Comparison of ENCODE assay signal across 9 mouse cellular contexts in the genomic region with DNA sequence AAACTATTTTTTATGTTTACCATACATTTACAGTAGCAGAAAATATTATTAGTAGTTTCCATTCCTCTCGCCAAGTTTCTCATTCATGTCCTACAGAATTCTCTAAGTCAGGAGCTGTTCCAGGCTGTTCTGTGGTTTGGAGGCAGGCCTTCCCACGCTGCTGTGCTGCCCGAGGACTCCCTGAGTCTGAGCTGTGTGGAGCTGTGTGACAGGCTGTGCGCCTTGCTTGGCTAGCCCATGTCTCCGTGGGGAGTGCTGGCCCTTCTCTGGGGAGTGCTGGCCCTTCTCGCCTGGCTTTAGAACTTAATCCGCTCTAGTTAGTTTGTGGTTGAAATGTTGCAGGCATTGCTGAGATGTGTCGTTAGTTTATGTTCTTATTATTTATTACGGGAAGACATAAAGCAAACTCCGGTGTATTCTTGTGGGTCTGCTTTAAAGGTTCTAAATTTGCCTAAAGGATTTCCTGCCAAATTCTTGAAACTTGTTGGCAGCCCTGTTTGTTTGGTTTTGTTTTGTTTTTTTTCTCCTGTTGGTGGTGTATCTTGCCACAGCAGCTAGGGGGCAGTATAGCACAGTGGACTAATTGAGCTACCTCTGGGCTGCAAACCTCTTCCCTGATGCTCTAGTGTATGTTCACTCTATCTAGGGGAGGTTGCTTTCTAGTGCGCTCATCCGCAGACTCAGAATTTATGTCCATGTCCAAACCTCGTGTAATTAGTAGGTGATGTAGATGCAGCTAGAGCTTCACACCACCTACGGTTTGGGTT. TPM values are rescaled to one million over a fixed set of nuclear protein-coding genes. Genes with fewer than 3 reads are reported as not detected.
DNase-seq lines count a peak whose midpoint lies in the region; ATAC-seq and TF ChIP-seq lines count a peak whose summit lies in the region.
"Had no signal": no experiment of that assay in that cellular context is flagged by ENCODE, and none has a peak within 500 bp of the region (broad histone marks: within the 10 kb centered on the region; RNA-seq: fewer than 3 reads in every experiment).

No protein-coding gene starts in this region.

- H3K4me2 ChIP-seq in hindbrain, embryonic 11.5 days (replicated peaks; ENCODE audit: low read depth, low read length), result no peak overlapping the region
- H3K4me2 ChIP-seq in hindbrain, embryonic 12.5 days (replicated peaks), result no peak overlapping the region
- H3K4me2 ChIP-seq in forebrain, embryonic 14.5 days (ENCODE audit: low read length), result no peak overlapping the region
- no peak overlapping the region for H3K4me2 ChIP-seq in lung, postnatal 0 days (replicated peaks; ENCODE audit: low read depth, low read length)
- H3K4me2 ChIP-seq in stomach, postnatal 0 days (replicated peaks; ENCODE audit: low read depth), result no peak overlapping the region
- H3K4me2 ChIP-seq: limb, embryonic 12.5 days had no signal

- H3K4me1 ChIP-seq in hindbrain, embryonic 11.5 days (replicated peaks; ENCODE audit: control insufficient read depth, insufficient read depth, low read length), result peaks cover 4% of the 10 kb centered on the region; the same call in 1 of the 2 replicates
- peaks cover 35% of the 10 kb centered on the region for H3K4me1 ChIP-seq in hindbrain, embryonic 12.5 days
- H3K4me1 ChIP-seq in bone marrow, adult 2 months (ENCODE audit: control insufficient read depth, insufficient read depth, low read length), result peaks cover 6% of the 10 kb centered on the region
- H3K4me1 ChIP-seq in forebrain, embryonic 14.5 days (ENCODE audit: control insufficient read depth, insufficient read depth, low read length), result peaks cover 25% of the 10 kb centered on the region
- H3K4me1 ChIP-seq in lung, postnatal 0 days (ENCODE audit: insufficient read depth, low read depth, low read length), result peaks cover 25% of the 10 kb centered on the region; the same call in 1 of the 2 replicates
- peaks cover 9% of the 10 kb centered on the region for H3K4me1 ChIP-seq in stomach, postnatal 0 days (replicated peaks; ENCODE audit: control insufficient read depth, insufficient read depth)

- no peaks in the 10 kb centered on the region for H3K27me3 ChIP-seq in hindbrain, embryonic 11.5 days (ENCODE audit: control insufficient read depth, insufficient read depth, low read length)
- no peaks in the 10 kb centered on the region for H3K27me3 ChIP-seq in hindbrain, embryonic 12.5 days
- no peaks in the 10 kb centered on the region for H3K27me3 ChIP-seq in forebrain, embryonic 14.5 days (replicated peaks; ENCODE audit: control insufficient read depth, insufficient read depth, low read length)
- H3K27me3 ChIP-seq in lung, postnatal 0 days (replicated peaks; ENCODE audit: insufficient read depth, low read length), result no peaks in the 10 kb centered on the region
- no peaks in the 10 kb centered on the region for H3K27me3 ChIP-seq in stomach, postnatal 0 days (ENCODE audit: control insufficient read depth, insufficient read depth, low read length)
- H3K27me3 ChIP-seq: limb, embryonic 12.5 days had no signal

- no peak overlapping the region for H3K4me3 ChIP-seq in hindbrain, embryonic 11.5 days (ENCODE audit: low read depth, low read length)
- no peak overlapping the region for H3K4me3 ChIP-seq in hindbrain, embryonic 12.5 days
- H3K4me3 ChIP-seq in bone marrow, adult 2 months (replicated peaks; ENCODE audit: control insufficient read depth, low read depth, low read length), result no peak overlapping the region
- H3K4me3 ChIP-seq in forebrain, embryonic 14.5 days (ENCODE audit: low read depth, low read length), result no peak overlapping the region
- no peak overlapping the region for H3K4me3 ChIP-seq in lung, postnatal 0 days (ENCODE audit: low read depth, low read length)
- H3K4me3 ChIP-seq in stomach, postnatal 0 days (ENCODE audit: low read depth, low read length), result no peak overlapping the region
- H3K4me3 ChIP-seq: limb, embryonic 12.5 days had no signal

- H3K27ac ChIP-seq in hindbrain, embryonic 11.5 days (ENCODE audit: low read depth, low read length), result no peak overlapping the region
- no peak overlapping the region for H3K27ac ChIP-seq in hindbrain, embryonic 12.5 days
- no peak overlapping the region for H3K27ac ChIP-seq in bone marrow, adult 2 months (ENCODE audit: control insufficient read depth, insufficient read depth, low read depth, low read length, poor library complexity)
- no peak overlapping the region for H3K27ac ChIP-seq in forebrain, embryonic 14.5 days (ENCODE audit: low read depth, low read length)
- peak overlapping the region; percentile 27; the same call in 1 of the 2 replicates for H3K27ac ChIP-seq in lung, postnatal 0 days (ENCODE audit: low read length)
- H3K27ac ChIP-seq in stomach, postnatal 0 days (replicated peaks), result no peak overlapping the region
- H3K27ac ChIP-seq: limb, embryonic 12.5 days had no signal

- no peak for TF ChIP-seq POLR2A in bone marrow, adult 2 months (IDR thresholded peaks at IDR 0.05; ENCODE audit: borderline replicate concordance, control insufficient read depth, low read depth, low read length)

- no peaks in the 10 kb centered on the region for H3K9me3 ChIP-seq in hindbrain, embryonic 11.5 days (ENCODE audit: control insufficient read depth, low read length)
- no peaks in the 10 kb centered on the region for H3K9me3 ChIP-seq in hindbrain, embryonic 12.5 days (replicated peaks)
- H3K9me3 ChIP-seq in forebrain, embryonic 14.5 days (replicated peaks; ENCODE audit: control insufficient read depth, low read length), result no peaks in the 10 kb centered on the region
- H3K9me3 ChIP-seq in lung, postnatal 0 days (ENCODE audit: low read length), result no peaks in the 10 kb centered on the region
- no peaks in the 10 kb centered on the region for H3K9me3 ChIP-seq in stomach, postnatal 0 days (ENCODE audit: control insufficient read depth, low read length)
- H3K9me3 ChIP-seq: limb, embryonic 12.5 days had no signal

- no peaks in the 10 kb centered on the region for H3K36me3 ChIP-seq in hindbrain, embryonic 11.5 days (ENCODE audit: control insufficient read depth, insufficient read depth, low read length)
- no peaks in the 10 kb centered on the region for H3K36me3 ChIP-seq in hindbrain, embryonic 12.5 days
- H3K36me3 ChIP-seq in forebrain, embryonic 14.5 days (ENCODE audit: control insufficient read depth, insufficient read depth, low read length), result no peaks in the 10 kb centered on the region; the same call in 1 of the 2 replicates
- no peaks in the 10 kb centered on the region for H3K36me3 ChIP-seq in lung, postnatal 0 days (ENCODE audit: insufficient read depth, low read length)
- H3K36me3 ChIP-seq in stomach, postnatal 0 days (ENCODE audit: control insufficient read depth, insufficient read depth, low read length), result no peaks in the 10 kb centered on the region

- peak; percentile 77 for TF ChIP-seq CTCF in bone marrow, adult 2 months (IDR thresholded peaks at IDR 0.05; ENCODE audit: control insufficient read depth, insufficient read depth, low read length)
- peak; percentile 87 for TF ChIP-seq CTCF in lung, postnatal 0 days (IDR thresholded peaks at IDR 0.05)
- TF ChIP-seq CTCF in stomach, postnatal 0 days (IDR thresholded peaks at IDR 0.05; ENCODE audit: low read depth), result peak; percentile 91

- ATAC-seq in hindbrain, embryonic 11.5 days (ENCODE audit: low FRiP score), result no peak
- no peak for ATAC-seq in hindbrain, embryonic 12.5 days (ENCODE audit: low FRiP score)
- peak; percentile 69 for ATAC-seq in CD4-positive, CD25-positive, alpha-beta regulatory T cell, adult 4 months
- no peak for ATAC-seq in forebrain, embryonic 14.5 days
- peak; percentile 33 for ATAC-seq in lung, postnatal 0 days
- no peak for ATAC-seq in stomach, postnatal 0 days (ENCODE audit: low FRiP score, low TSS enrichment)

- TF ChIP-seq EP300 in lung, postnatal 0 days (IDR thresholded peaks at IDR 0.05), result no peak
- no peak for TF ChIP-seq EP300 in stomach, postnatal 0 days (optimal IDR thresholded peaks at IDR 0.05)

- WGBS in hindbrain, embryonic 11.5 days, result 66% methylated on average over 14 of the region's 14 CpGs
- 67% methylated on average over 14 of the region's 14 CpGs for WGBS in hindbrain, embryonic 12.5 days
- 45% methylated on average over 14 of the region's 14 CpGs for WGBS in bone marrow, adult 2 months
- WGBS in forebrain, embryonic 14.5 days, result 57% methylated on average over 14 of the region's 14 CpGs
- 55% methylated on average over 14 of the region's 14 CpGs for WGBS in lung, postnatal 0 days
- 54% methylated on average over 14 of the region's 14 CpGs for WGBS in stomach, postnatal 0 days

- H3K9ac ChIP-seq in hindbrain, embryonic 11.5 days (ENCODE audit: low read depth, low read length), result no peak overlapping the region
- H3K9ac ChIP-seq in hindbrain, embryonic 12.5 days, result no peak overlapping the region
- no peak overlapping the region for H3K9ac ChIP-seq in forebrain, embryonic 14.5 days (ENCODE audit: low read length)
- no peak overlapping the region for H3K9ac ChIP-seq in lung, postnatal 0 days (replicated peaks; ENCODE audit: low read depth)
- H3K9ac ChIP-seq in stomach, postnatal 0 days (ENCODE audit: low read length), result no peak overlapping the region
- H3K9ac ChIP-seq: limb, embryonic 12.5 days had no signal

- peak; percentile 66 for DNase-seq in hindbrain, embryonic 11.5 days (ENCODE audit: low spot score)
- peak; percentile 71 for DNase-seq in forebrain, embryonic 14.5 days (ENCODE audit: low spot score)
- DNase-seq in kidney, adult 9 months, result peak; percentile 74
- peak; percentile 79 for DNase-seq in lung, postnatal 0 days (ENCODE audit: low spot score)
- peak; percentile 55 for DNase-seq in stomach, postnatal 0 days (ENCODE audit: low spot score)

RNA-seq across cellular contexts. Expression of a gene that starts 34.2 kb away (rescaled TPM):
- 12.5 and 16.1 TPM in 2 replicates for polyA plus RNA-seq in hindbrain, embryonic 11.5 days (2014; fragmentation: Nextera tagmentation; extraction: Ambion mirVana)
- 18.1 and 18.7 TPM in 2 replicates for polyA plus RNA-seq in hindbrain, embryonic 12.5 days (2016; fragmentation: Nextera tagmentation; extraction: Ambion mirVana)
- polyA plus RNA-seq in CD4-positive, CD25-positive, alpha-beta regulatory T cell, adult 4 months (2017; shearing (Covaris generic)), result 10 to 100 TPM; 22.0 to 25.3 TPM
- polyA plus RNA-seq in bone marrow, adult 2 months (2011; ENCODE audit: insufficient read depth, insufficient read length, low replicate concordance, missing spikeins), result 19.1 and 32.9 TPM in 2 replicates
- 14.6 and 18.9 TPM in 2 replicates for polyA plus RNA-seq in forebrain, embryonic 14.5 days (2014; fragmentation: Nextera tagmentation; extraction: Ambion mirVana)
- 10.1 and 11.1 TPM in 2 replicates for polyA plus RNA-seq in lung, postnatal 0 days (2015; fragmentation: Nextera tagmentation; extraction: Ambion mirVana)
- 5.1 and 5.4 TPM in 2 replicates for polyA plus RNA-seq in stomach, postnatal 0 days (2015; fragmentation: Nextera tagmentation; extraction: Ambion mirVana)

Comparison
In these comparisons a context has a peak if more than half of its experiments do, and no peak if none do; other contexts are left out.
1. ATAC-seq: peak in CD4-positive, CD25-positive, alpha-beta regulatory T cell, adult 4 months (single experiment) and lung, postnatal 0 days (single experiment); none in hindbrain, embryonic 11.5 days (single experiment), hindbrain, embryonic 12.5 days (single experiment), forebrain, embryonic 14.5 days (single experiment) and stomach, postnatal 0 days (single experiment).
2. Peak in every context shown above with its lines, with median percentiles within 50 percentile points of each other: DNase-seq and CTCF ChIP-seq.